In the genomic region with DNA sequence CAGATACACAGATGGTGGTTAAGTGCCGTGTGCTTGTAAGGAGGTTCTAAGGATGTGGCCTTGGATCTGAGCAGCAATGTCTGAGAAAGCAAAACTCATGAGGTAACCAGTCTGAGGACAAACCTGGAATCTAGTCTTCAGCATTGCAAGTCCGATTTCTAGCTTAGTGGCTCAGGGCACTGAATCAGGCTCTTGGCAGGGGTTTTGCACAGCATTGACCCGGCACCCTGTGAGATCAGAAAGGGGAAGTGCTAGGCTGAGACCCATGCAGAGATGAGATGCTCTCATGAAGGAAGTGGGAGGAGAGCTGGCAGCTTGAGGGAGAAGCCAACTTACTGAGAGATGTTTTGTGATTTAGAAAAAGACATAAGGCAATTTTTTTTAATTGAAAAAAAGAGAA, we compare ENCODE assay signal across 9 mouse cellular contexts.
DNase-seq lines count a peak whose midpoint lies in the region; ATAC-seq and TF ChIP-seq lines count a peak whose summit lies in the region.
"Had no signal": no experiment of that assay in that cellular context is flagged by ENCODE, and none has a peak within 500 bp of the region (broad histone marks: within the 10 kb centered on the region; RNA-seq: fewer than 3 reads in every experiment).

No protein-coding gene starts in this region.

- no peak for ATAC-seq in heart, embryonic 14.5 days (ENCODE audit: insufficient number of reproducible peaks, insufficient read depth, low FRiP score, low read depth)
- no peak for ATAC-seq in megakaryocyte-erythroid progenitor cell, adult 5-6 weeks (replicated peaks; ENCODE audit: low FRiP score, low TSS enrichment, poor library complexity, severe bottlenecking)
- no peak for ATAC-seq in hindbrain, postnatal 0 days

- H3K4me2 ChIP-seq in heart, embryonic 14.5 days (ENCODE audit: low read length), result no peak overlapping the region
- H3K4me2 ChIP-seq in hindbrain, postnatal 0 days (ENCODE audit: low read depth, low read length), result no peak overlapping the region

- H3K9ac ChIP-seq in heart, embryonic 14.5 days (ENCODE audit: low read length), result no peak overlapping the region
- H3K9ac ChIP-seq in hindbrain, postnatal 0 days (replicated peaks; ENCODE audit: low read length), result no peak overlapping the region

- DNase-seq in gastrocnemius, postnatal 25 days, result peak; percentile 36
- DNase-seq in gastrocnemius, adult 8-10 months (ENCODE audit: low spot score in 2 of 2), result no peak
- DNase-seq in lung, postnatal 25 days (ENCODE audit: low spot score), result peak; percentile 74
- no peak for DNase-seq in hindbrain, postnatal 0 days (ENCODE audit: low spot score)
- no peak for DNase-seq in embryo, embryonic 11 days

- peaks cover 66% of the 10 kb centered on the region for H3K4me1 ChIP-seq in E14TG2a.4 (replicated peaks; ENCODE audit: low read depth, low read length)
- H3K4me1 ChIP-seq in heart, embryonic 14.5 days (ENCODE audit: control insufficient read depth in 2 of 2, insufficient read depth in 2 of 2, low read length in 2 of 2), result peaks cover 28 to 39% of the 10 kb centered on the region in 2 experiments
- H3K4me1 ChIP-seq in hindbrain, postnatal 0 days (ENCODE audit: insufficient read depth, low read length), result peaks cover 3% of the 10 kb centered on the region

- peaks cover 9% of the 10 kb centered on the region for H3K9me3 ChIP-seq in E14TG2a.4 (ENCODE audit: low read length)
- peaks cover 8% of the 10 kb centered on the region; the same call in 1 of the 2 replicates for H3K9me3 ChIP-seq in heart, embryonic 14.5 days (ENCODE audit: control insufficient read depth, low read length)
- H3K9me3 ChIP-seq in hindbrain, postnatal 0 days (ENCODE audit: low read length), result peaks cover 4% of the 10 kb centered on the region; the same call in 1 of the 2 replicates

- H3K36me3 ChIP-seq in E14TG2a.4 (ENCODE audit: insufficient read depth, low read length), result no peaks in the 10 kb centered on the region
- no peaks in the 10 kb centered on the region for H3K36me3 ChIP-seq in heart, embryonic 14.5 days (ENCODE audit: control insufficient read depth, insufficient read depth, low read length)
- no peaks in the 10 kb centered on the region for H3K36me3 ChIP-seq in hindbrain, postnatal 0 days (ENCODE audit: insufficient read depth, low read length)
- H3K36me3 ChIP-seq: hindbrain, embryonic 10.5 days had no signal

- no peak for TF ChIP-seq CTCF in E14TG2a.4 (conservative IDR thresholded peaks at IDR 0.05; ENCODE audit: low read length)
- no peak for TF ChIP-seq CTCF in hindbrain, postnatal 0 days (IDR thresholded peaks at IDR 0.05; ENCODE audit: low read depth)

- no peaks in the 10 kb centered on the region for H3K27me3 ChIP-seq in E14TG2a.4 (ENCODE audit: insufficient read depth, low read length)
- H3K27me3 ChIP-seq in heart, embryonic 14.5 days (ENCODE audit: control insufficient read depth, insufficient read depth, low read length), result no peaks in the 10 kb centered on the region
- H3K27me3 ChIP-seq in hindbrain, postnatal 0 days (ENCODE audit: insufficient read depth, low read length), result no peaks in the 10 kb centered on the region

- WGBS in heart, embryonic 14.5 days, result 54% methylated on average over 3 of the region's 3 CpGs
- 52% methylated on average over 3 of the region's 3 CpGs for WGBS in hindbrain, postnatal 0 days

- peak overlapping the region; percentile 76 for H3K4me3 ChIP-seq in E14TG2a.4 (replicated peaks; ENCODE audit: low read length)
- no peak overlapping the region for H3K4me3 ChIP-seq in heart, embryonic 14.5 days (ENCODE audit: control insufficient read depth in 1 of 2, insufficient read depth in 1 of 2, low read depth in 1 of 2, low read length in 2 of 2)
- no peak overlapping the region for H3K4me3 ChIP-seq in hindbrain, postnatal 0 days (ENCODE audit: low read length)

- H3K27ac ChIP-seq in heart, embryonic 14.5 days (replicated peaks in 1 of 2; ENCODE audit: control insufficient read depth in 1 of 2, insufficient read depth in 1 of 2, low read depth in 2 of 2, low read length in 2 of 2), result peak overlapping the region; percentile 15 to 20; a peak in 2 of 4 replicates
- no peak overlapping the region for H3K27ac ChIP-seq in hindbrain, postnatal 0 days

Comparison
In these comparisons a context has a peak if more than half of its experiments do, and no peak if none do; other contexts are left out.
1. DNase-seq: peak in gastrocnemius, postnatal 25 days (single experiment) and lung, postnatal 25 days (single experiment); none in gastrocnemius, adult 8-10 months (0 of 2), hindbrain, postnatal 0 days (single experiment) and embryo, embryonic 11 days (single experiment).